Mouse (Mus musculus) gastrocnemius, postnatal 36 days (tissue): ENCODE measurements around the gene Hyls1. TPM values are rescaled to one million over a fixed set of nuclear protein-coding genes. Genes with fewer than 3 reads are reported as not detected.

Experiments
- DNase-seq, 2 experiments: peaks; one replicate each; pipeline ENCODE4 v3.0.0; 2022
- intact Hi-C: fragments of 180-260 bp; cut with DNase I; formaldehyde crosslinking; loops from one replicate; pipeline ENCODE4 v1.15.1; 2025
- total RNA-seq, 2 experiments: library from RNA; stranded (reverse); gene quantifications; 2 replicates each; pipeline ENCODE4 v1.2.3; 2021

Hyls1 gene
- total RNA-seq, 2 experiments from 2014 or later = 0.94 to 0.99 TPM

GRCm38 (mm10) chr9:35513900-35514299 is 56.3 kb downstream of the Hyls1 start:
- intact Hi-C loops = no loop called here

More at GRCm38 (mm10) chr9:35513900-35514299, 56.3 kb downstream of the Hyls1 start:
- DNase-seq = no peak

Other genes with a start within 250 kb of the Hyls1 start
- gene Cdon, start 149.3 kb downstream of the Hyls1 start, total RNA-seq = 10 to 100 TPM; 12.8 to 14.0 TPM
- not detected for gene Gm1113, start 52.1 kb downstream of the Hyls1 start, total RNA-seq
- gene Ddx25, start 11.9 kb downstream of the Hyls1 start, total RNA-seq = not detected
- 1 to 10 TPM; 6.8 to 8.5 TPM for gene Pus3, start 11.8 kb downstream of the Hyls1 start, total RNA-seq
- not detected for gene Pate2, start 114 bp downstream of the Hyls1 start, total RNA-seq
- not detected for gene Pate4, start 41.5 kb upstream of the Hyls1 start, total RNA-seq
- gene Pate3, start 77.8 kb upstream of the Hyls1 start, total RNA-seq = not detected
- not detected for gene Pate1, start 117.0 kb upstream of the Hyls1 start, total RNA-seq
- gene Gm17677, start 170.7 kb upstream of the Hyls1 start, total RNA-seq = not detected
- not detected for gene Gm17727, start 207.7 kb upstream of the Hyls1 start, total RNA-seq
- gene Gm27235, start 219.7 kb upstream of the Hyls1 start, total RNA-seq = not detected
- not detected for gene D730048I06Rik, start 219.7 kb upstream of the Hyls1 start, total RNA-seq